Mouse (Mus musculus) forebrain, embryonic 16.5 days (tissue): ENCODE data around the gene Vwf. TPM values are rescaled to one million over a fixed set of nuclear protein-coding genes. Genes with fewer than 3 reads are reported as not detected.

Experiments used
- ATAC-seq: fragments of 200-750 bp; cut with Nextera tagmentation; 2 replicates; pipeline ENCODE4 v1.8.0; 2017; ENCODE audit warnings: mild to moderate bottlenecking, moderate library complexity
- H3K27ac ChIP-seq: fragments of 300-500 bp; sonication (generic); 2 replicates; pipeline ENCODE4 v1.5.1; 2014; ENCODE audit warnings: low read length, control low read depth
- H3K27me3 ChIP-seq: fragments of 300-500 bp; sonication (generic); replicated peaks from 2 replicates; pipeline ENCODE4 v1.6.1; 2014; ENCODE audit warnings: low read length; ENCODE audit not compliant: control insufficient read depth, insufficient read depth
- H3K36me3 ChIP-seq: fragments of 300-500 bp; sonication (generic); 2 replicates; pipeline ENCODE4 v1.6.1; 2014; ENCODE audit not compliant: control insufficient read depth, insufficient read depth
- H3K4me1 ChIP-seq: fragments of 300-500 bp; sonication (generic); replicated peaks from 2 replicates; pipeline ENCODE4 v1.6.1; 2014; ENCODE audit warnings: low read length; ENCODE audit not compliant: control insufficient read depth, insufficient read depth
- H3K4me2 ChIP-seq: fragments of 300-500 bp; sonication (generic); 2 replicates; pipeline ENCODE4 v1.6.1; 2014; ENCODE audit warnings: mild to moderate bottlenecking, low read length, control low read depth
- H3K4me3 ChIP-seq: fragments of 300-500 bp; sonication (generic); replicated peaks from 2 replicates; pipeline ENCODE4 v1.5.1; 2014; ENCODE audit warnings: mild to moderate bottlenecking, low read length, control low read depth
- H3K9ac ChIP-seq: fragments of 300-500 bp; sonication (generic); replicated peaks from 2 replicates; pipeline ENCODE4 v1.6.1; 2014; ENCODE audit warnings: low read depth, low read length, control low read depth
- H3K9me3 ChIP-seq: fragments of 300-500 bp; sonication (generic); 2 replicates; pipeline ENCODE4 v1.6.1; 2016; ENCODE audit warnings: low read length; ENCODE audit not compliant: control insufficient read depth
- WGBS: fragments of 180-500 bp; shearing (Covaris S2); extraction: QIAGEN DNeasy Blood & Tissue Kit; methylation state at CpG from one replicate; pipeline ENCODE4 v1.1.7; 2014; 5-methylcytosine and 5-hydroxymethylcytosine counted together
- polyA plus RNA-seq: library from polyadenylated mRNA; unstranded; fragments of >200 nt; fragmentation: Nextera tagmentation; extraction: Ambion mirVana; gene quantifications from 2 replicates; pipeline ENCODE4 v1.2.1, GENCODE M21; 2015

Vwf gene
- polyA plus RNA-seq, 1 experiment from 2014 or later, result 6.3 TPM

GRCm38 (mm10) chr6:125600669-125601068, 54.1 kb downstream of the Vwf start:
- 77% methylated on average over 8 of the region's 8 CpGs for WGBS
- no peak; the same call in 1 of the 2 replicates for ATAC-seq
- H3K9me3 ChIP-seq, result no peaks in the 10 kb centered on the region

DNA sequence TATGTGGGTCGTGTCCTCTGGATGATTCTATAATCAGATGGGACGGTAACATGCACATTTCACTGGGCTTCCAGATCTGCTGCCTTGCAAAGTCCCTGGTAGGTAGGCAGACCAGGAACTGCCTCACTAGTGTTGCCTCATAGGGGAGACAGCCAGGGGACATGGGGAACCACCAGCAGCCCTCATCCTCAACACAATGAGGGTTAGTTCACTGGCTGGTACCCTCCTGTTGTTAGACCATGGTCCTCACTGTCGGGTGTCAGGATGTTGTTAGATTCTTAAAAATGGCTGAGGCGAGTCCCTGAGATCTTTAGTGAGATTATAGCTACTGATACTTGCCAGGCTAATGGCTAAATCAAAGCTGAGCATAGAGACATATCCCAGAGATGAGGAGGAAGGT, 54.6 kb downstream of the Vwf start:
- no peak overlapping the region for H3K4me3 ChIP-seq
- H3K9me3 ChIP-seq, result no peaks in the 10 kb centered on the region
- H3K9ac ChIP-seq, result no peak overlapping the region
- H3K27me3 ChIP-seq, result no peaks in the 10 kb centered on the region
- no peaks in the 10 kb centered on the region for H3K36me3 ChIP-seq
- no peak overlapping the region for H3K27ac ChIP-seq
- WGBS, result 71% methylated on average over 4 of the region's 4 CpGs
- H3K4me2 ChIP-seq, result no peak overlapping the region
- 0 out of 2 replicates have a peak, but pooled peaks cover 6% of the 10 kb centered on the region for H3K4me1 ChIP-seq
- ATAC-seq, result no peak

More at GRCm38 (mm10) chr6:125600669-125601068, 54.1 kb downstream of the Vwf start:
- Histone ChIP-seq H3K4me1 (0 out of 2 replicates have a peak, but pooled peaks cover 6% of the 10 kb centered on the region), H3K4me2 (no peak overlapping the region), H3K9ac (no peak overlapping the region), H3K27ac (no peak overlapping the region), H3K36me3 (no peaks in the 10 kb centered on the region), H3K27me3 (no peaks in the 10 kb centered on the region), H3K4me3 (no peak overlapping the region)

- Histone ChIP-seq H3K27me3 (no peaks in the 10 kb centered on the region), H3K4me3 (no peak overlapping the region), H3K27ac (no peak overlapping the region), H3K9ac (no peak overlapping the region), H3K9me3 (no peaks in the 10 kb centered on the region), H3K4me2 (no peak overlapping the region), H3K4me1 (0 out of 2 replicates have a peak, but pooled peaks cover 6% of the 10 kb centered on the region), H3K36me3 (no peaks in the 10 kb centered on the region)
- WGBS, result 77% methylated on average over 5 of the region's 5 CpGs
- ATAC-seq, result no peak
These were observed 55.2 kb downstream of the Vwf start for GRCm38 (mm10) chr6:125601748-125602147.

- ATAC-seq, result no peak
- Histone ChIP-seq H3K4me3 (no peak overlapping the region), H3K27ac (no peak overlapping the region), H3K4me2 (no peak overlapping the region), H3K27me3 (no peaks in the 10 kb centered on the region), H3K9ac (no peak overlapping the region), H3K36me3 (no peaks in the 10 kb centered on the region), H3K9me3 (no peaks in the 10 kb centered on the region), H3K4me1 (0 out of 2 replicates have a peak, but pooled peaks cover 6% of the 10 kb centered on the region)
- WGBS, result 78% methylated on average over 5 of the region's 5 CpGs
These were observed 55.8 kb downstream of the Vwf start for GRCm38 (mm10) chr6:125602354-125602753.

DNA sequence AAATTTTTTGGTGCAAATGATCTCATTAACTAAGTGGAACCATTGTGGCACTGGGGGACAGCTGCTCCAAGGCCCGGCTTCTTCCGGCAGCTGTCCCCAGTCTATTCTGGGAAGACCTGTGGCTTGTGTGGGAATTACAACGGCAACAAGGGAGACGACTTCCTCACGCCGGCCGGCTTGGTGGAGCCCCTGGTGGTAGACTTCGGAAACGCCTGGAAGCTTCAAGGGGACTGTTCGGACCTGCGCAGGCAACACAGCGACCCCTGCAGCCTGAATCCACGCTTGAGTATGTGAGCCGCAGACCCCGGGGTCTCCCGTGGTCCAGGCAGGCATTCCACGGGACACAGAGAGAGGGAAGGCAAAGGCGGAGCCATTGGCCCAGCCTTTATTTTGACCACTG, 56.7 kb downstream of the Vwf start:
- peak; percentile 36; the same call in 1 of the 2 replicates for ATAC-seq
- H3K9ac ChIP-seq, result no peak overlapping the region
- no peak overlapping the region for H3K27ac ChIP-seq
- no peak overlapping the region for H3K4me3 ChIP-seq
- H3K4me2 ChIP-seq, result peak overlapping the region; percentile 8; the same call in 1 of the 2 replicates
- WGBS, result 3% methylated on average over 18 of the region's 18 CpGs
- H3K9me3 ChIP-seq, result no peaks in the 10 kb centered on the region
- no peaks in the 10 kb centered on the region for H3K36me3 ChIP-seq
- no peaks in the 10 kb centered on the region for H3K27me3 ChIP-seq
- 0 out of 2 replicates have a peak, but pooled peaks cover 6% of the 10 kb centered on the region for H3K4me1 ChIP-seq

- Histone ChIP-seq H3K36me3 (no peaks in the 10 kb centered on the region), H3K4me3 (no peak overlapping the region), H3K9me3 (no peaks in the 10 kb centered on the region), H3K4me1 (0 out of 2 replicates have a peak, but pooled peaks cover 6% of the 10 kb centered on the region), H3K27me3 (no peaks in the 10 kb centered on the region), H3K4me2 (no peak overlapping the region), H3K9ac (no peak overlapping the region), H3K27ac (no peak overlapping the region)
- ATAC-seq, result no peak
- WGBS, result 79% methylated on average over 26 of the region's 26 CpGs
These were observed 57.3 kb downstream of the Vwf start for GRCm38 (mm10) chr6:125603678-125604462.

DNA sequence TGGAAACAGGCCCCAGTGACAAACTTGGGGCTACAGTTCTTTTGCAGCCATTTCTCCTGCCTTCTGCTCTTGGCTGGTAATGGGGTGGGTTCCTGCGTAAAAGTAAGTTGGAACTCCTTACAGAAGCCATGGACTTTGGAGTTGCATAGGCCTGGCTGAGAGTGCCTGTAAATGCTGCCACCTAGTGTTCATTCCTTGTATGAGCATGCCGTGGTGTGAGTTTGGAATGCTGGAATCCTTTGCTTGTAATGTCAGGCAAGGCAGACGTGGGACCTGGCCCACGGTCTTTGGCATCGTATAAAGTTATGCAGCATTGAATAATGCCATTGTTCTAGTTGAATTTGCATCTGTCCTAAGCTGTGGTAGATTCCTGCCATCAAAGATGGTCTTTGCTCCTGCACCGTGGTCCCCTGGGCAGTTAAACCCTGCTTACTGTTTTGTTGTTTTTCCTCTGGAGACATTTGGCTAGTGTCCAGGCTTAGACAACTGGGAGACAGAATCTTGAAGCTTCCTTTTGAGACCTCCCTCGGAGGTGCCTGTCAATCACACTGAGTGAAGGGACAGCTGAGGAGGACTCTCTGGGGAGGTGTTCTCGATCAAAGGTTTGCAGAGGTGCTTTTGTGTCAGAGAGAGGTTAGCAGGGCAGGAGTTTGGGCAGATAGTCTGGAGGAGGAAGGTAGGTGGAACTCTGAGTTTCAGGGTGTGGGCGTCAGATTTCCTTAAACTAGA, 58.1 kb downstream of the Vwf start:
- H3K27ac ChIP-seq, result no peak overlapping the region
- no peaks in the 10 kb centered on the region for H3K36me3 ChIP-seq
- H3K27me3 ChIP-seq, result no peaks in the 10 kb centered on the region
- H3K4me2 ChIP-seq, result no peak overlapping the region
- no peaks in the 10 kb centered on the region for H3K9me3 ChIP-seq
- H3K4me1 ChIP-seq, result 0 out of 2 replicates have a peak, but pooled peaks cover 6% of the 10 kb centered on the region
- ATAC-seq, result peak; percentile 61
- 17% methylated on average over 9 of the region's 9 CpGs for WGBS
- H3K9ac ChIP-seq, result no peak overlapping the region
- no peak overlapping the region for H3K4me3 ChIP-seq

DNA sequence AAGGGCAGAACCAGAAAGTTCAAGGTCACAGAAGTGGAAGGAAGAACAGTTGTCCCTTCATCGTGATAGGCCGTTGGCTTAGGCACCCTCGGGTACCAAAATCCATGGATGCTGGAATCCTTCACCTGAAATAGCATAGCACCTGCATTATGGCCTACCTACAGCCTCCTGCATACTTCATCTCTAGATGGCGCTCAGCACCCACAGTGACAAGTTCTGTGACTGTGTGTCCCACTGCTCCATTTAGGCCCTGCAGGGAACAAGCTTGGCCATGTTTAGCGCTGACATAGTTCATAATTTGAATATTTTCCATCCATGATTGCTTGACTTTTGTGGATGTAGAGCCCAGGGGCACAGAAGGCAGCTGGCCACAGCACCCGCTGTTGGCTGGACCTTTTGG, 62.5 kb downstream of the Vwf start:
- no peaks in the 10 kb centered on the region for H3K4me1 ChIP-seq
- no peaks in the 10 kb centered on the region for H3K27me3 ChIP-seq
- no peak overlapping the region for H3K4me2 ChIP-seq
- H3K4me3 ChIP-seq, result no peak overlapping the region
- 67% methylated on average over 6 of the region's 6 CpGs for WGBS
- no peaks in the 10 kb centered on the region for H3K9me3 ChIP-seq
- ATAC-seq, result no peak
- H3K27ac ChIP-seq, result no peak overlapping the region
- H3K36me3 ChIP-seq, result no peaks in the 10 kb centered on the region
- H3K9ac ChIP-seq, result no peak overlapping the region

DNA sequence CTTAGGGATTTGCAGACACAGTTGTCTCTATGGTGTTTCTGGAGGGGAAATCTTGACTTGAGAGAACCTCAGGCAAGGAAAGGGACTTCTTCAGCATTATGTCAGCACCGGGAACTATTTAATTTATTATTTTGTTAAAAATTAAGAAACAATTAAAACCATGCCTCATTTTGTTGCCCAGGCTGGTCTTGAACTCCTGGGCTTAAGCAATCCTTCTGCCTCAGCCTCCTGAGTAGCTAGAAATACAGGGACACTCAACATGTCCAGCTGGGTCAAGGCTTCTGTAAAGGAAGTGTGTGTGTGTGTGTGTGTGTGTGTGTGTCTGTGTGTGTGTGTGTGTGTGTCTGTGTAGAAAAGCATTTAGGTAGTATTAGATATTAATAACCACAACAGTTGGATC, 71.3 kb downstream of the Vwf start:
- no peaks in the 10 kb centered on the region for H3K9me3 ChIP-seq
- no peaks in the 10 kb centered on the region for H3K27me3 ChIP-seq
- no peak for ATAC-seq
- no peak overlapping the region for H3K4me2 ChIP-seq
- H3K4me1 ChIP-seq, result no peaks in the 10 kb centered on the region
- 92% methylated on average over 1 of the region's 1 CpGs for WGBS
- H3K36me3 ChIP-seq, result no peaks in the 10 kb centered on the region
- no peak overlapping the region for H3K4me3 ChIP-seq
- H3K27ac ChIP-seq, result no peak overlapping the region
- no peak overlapping the region for H3K9ac ChIP-seq
